Mouse (Mus musculus) thymus, postnatal 0 days (tissue): ENCODE results near the gene Gnai2. TPM values are rescaled to one million over a fixed set of nuclear protein-coding genes. Genes with fewer than 3 reads are reported as not detected.

Experiments used
- DNase-seq: peaks from one replicate; pipeline ENCODE4 v3.0.0-alpha.2; 2015; ENCODE audit warnings: low spot score
- polyA plus RNA-seq: library from polyadenylated mRNA; unstranded; fragments of >200 nt; fragmentation: Nextera tagmentation; extraction: Ambion mirVana; gene quantifications from 2 replicates; pipeline ENCODE4 v1.2.1, GENCODE M21; 2015

The Gnai2 gene
- polyA plus RNA-seq: 466 and 479 TPM in 2 replicates

DNA sequence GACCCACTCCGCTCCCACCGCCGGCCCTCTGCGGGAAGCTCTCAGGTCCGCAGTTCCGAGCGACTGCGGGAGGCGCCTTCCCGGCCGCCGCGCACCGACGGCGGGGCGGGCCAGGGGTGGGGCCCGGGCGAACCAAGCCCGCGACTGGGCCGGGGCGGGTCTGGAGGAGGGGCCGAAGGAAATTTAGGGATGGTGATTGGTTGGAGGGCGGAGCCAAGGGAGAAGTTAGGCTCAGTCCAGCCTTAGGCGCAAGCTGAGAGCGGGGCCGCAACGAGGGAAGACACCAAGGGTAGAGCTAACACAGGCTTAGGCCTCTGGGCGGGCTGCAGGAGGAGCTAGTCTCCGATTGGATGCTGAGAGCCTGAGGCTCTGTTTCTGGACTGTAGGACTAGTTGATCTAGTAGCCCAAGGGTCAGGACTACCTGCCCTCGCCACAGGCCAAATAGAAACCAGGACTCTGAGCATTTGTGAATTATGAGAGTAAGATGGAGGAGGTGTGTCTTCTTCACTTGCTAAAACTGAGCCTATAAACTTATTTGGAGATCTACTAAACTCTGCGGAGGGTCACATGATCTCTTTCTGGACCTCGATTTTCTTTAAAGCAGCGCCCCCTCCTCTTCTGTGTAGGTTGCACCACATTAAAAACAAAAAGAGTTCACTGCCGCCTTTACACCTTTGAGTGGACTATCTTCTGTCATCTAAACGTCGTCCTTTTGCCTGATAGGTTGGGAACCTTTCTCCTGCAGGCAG lies at the start of gene Gnai2:
Gene Gnai2, minus strand, starts transcription at position 89 of the 750 bp plus-strand sequence.
- DNase-seq: peak; percentile 93

DNA sequence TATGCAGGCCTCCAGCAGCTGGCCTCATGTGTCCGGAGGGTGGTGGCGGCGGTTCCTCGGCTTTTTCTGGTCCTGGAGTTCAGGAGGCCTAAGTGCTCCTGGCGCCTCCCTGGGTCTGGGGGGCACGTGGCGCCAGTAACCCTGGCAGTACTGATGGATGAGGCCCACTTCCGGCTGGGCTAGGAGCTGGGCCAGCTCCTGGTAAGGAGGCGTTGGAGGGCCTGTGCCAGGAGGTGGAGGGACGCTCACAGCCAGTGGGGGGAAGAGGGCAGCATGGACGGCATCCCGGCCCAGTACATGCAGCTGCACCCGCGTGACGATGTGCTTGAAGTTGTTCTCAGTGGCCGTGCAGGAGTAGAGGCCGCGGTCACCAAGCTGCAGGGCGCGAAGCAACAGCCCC lies 47.2 kb upstream of the Gnai2 start:
- no peak for DNase-seq

DNA sequence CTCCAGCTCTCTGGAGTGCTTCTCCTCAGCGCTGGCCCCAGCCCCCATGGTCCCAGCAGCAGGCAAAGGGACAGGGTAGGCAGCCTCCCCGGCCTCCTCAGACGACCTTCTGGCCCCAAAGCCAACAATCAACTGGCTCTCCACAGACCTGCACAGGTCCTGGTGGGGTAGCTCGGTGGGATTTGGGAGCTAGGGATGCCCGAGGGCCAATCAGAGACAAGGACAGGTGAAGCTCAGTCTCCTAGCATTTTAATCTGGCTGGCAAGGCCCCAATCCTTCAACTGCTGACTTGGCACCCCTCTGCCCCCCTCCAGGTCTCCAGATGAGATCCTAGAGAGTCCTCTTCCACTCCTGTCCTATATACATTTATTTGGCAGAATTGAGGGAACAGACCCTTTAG lies 44.3 kb upstream of the Gnai2 start, which contains the start of gene Gnat1:
Gene Gnat1, minus strand, starts transcription at position 212 of the 400 bp plus-strand sequence.
- DNase-seq: no peak

DNA sequence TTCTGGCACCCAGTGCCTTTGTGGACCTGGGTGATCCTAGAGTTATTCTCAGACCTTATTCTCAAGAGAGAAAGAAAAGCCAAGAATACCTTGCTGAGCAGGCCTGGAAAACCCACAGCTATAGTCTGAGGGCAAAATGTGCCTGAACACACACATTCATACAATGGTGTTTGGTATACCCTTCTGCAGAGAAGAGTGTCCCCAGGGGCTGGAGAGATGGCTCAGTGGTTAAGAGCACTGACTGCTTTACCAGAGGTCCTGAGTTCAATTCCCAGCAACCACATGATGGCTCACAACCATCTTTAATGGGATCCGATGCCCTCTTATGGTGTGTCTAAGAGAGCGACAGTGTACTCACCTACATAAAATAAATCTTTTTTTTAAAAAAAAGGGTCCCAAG lies 43.7 kb upstream of the Gnai2 start:
- DNase-seq: no peak

DNA sequence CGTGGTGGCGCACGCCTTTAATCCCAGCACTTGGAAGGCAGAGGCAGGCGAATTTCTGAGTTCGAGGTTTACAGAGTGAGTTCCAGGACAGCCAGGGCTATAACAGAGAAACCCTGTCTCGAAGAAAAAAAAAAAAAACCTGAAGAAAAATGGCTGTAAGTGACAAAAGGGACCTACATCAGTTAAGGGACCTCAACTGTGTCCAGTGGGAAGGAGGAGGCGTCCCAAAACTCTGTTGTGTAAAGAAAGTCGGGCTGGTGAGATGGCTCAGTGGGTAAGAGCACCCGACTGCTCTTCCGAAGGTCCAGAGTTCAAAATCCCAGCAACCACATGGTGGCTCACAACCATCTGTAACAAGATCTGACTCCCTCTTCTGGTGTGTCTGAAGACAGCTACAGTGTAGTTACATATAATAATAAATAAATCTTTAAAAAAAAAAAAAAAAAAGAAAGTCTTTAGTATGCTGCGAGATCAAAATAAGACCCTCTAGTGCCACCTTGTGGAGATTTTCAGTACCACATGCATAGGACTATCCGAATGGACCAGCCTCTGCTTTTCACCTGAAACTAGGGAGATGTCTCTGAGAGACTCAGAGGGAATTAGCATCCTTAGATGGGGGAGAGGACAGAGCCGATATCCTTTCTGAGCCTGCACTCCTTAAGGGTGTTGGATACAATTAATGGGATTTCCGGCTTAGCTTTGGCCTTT lies 42.8 kb upstream of the Gnai2 start:
- peak; percentile 83 for DNase-seq

DNA sequence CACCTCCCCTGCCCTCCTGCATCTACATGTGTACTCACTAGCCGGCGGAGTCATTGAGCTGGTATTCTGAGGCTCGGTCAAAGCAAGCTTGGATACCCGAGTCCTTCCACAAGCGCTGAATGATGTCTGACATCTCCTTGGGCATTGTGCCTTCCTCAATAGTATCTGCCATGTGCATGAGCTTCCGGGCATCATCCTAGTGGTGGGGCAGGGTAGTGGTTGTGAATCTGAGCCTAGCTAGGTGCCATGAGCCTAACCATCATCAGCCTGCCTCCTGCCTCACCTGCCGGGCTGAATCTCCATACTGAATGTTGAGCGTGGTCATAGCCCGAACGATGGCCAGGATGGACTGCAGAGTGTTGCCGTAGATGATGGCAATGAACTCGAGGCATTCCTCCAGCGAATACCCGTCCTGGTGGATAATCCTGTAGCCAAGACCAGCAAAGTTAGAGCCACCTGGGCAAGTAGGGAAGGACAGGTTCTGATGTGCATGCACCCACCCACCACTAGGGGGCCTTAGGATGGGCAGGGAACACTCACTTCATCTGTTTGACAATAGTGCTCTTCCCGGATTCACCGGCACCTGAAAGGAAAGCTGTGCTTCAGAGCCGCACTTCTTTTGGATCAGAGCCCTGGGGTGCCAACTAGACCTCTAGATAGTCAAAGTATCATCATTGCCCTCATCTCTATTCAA lies 42.1 kb upstream of the Gnai2 start:
- DNase-seq: peak; percentile 61

DNA sequence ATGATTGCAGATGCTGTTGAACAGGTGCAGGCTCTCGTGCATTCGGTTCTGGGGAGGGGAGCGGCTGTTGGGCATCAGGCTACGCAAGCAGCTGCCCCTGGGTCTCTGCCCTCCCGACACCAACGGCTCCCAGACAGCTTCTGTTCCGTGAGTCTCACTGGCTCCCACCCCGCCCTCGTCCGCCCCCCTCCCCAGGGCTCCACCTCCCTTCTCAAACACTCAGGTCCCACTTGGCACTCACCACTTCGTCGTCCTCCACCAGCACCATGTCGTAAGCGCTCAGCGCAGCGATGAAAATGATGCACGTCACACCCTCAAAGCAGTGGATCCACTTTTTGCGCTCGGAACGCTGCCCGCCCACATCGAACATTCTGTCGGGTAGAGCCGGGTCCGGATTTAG lies 41.1 kb upstream of the Gnai2 start:
- no peak for DNase-seq

DNA sequence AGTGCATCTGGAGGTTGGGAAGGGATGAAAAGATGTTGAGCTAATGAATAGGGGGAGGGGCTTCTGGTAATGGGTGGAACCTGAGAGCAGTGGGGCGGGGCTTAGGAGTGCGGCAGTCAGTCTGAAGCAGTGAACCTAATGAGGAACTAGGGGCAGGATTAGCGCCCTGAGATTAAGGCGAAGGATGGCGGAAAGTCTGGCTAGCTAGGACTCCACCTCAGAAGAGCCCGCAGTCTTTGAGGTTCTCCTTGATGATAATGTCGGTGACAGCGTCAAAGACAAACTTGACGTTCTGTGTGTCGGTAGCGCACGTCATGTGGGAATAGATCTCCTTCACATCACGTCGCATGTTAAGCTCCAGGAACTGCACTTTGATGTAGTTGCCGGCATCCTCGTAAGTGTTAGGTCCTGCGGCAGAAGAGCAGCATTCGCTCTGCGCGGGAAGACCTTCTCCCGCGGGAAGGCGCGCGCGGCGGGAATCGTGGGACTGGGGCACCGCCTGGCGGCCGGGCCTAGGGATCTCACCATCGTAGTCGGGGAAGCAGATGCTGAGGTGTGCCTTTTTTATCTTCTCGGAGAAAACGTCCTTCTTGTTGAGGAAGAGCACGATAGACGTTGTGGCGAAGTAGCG lies 40.6 kb upstream of the Gnai2 start:
- DNase-seq: peak; percentile 54

DNA sequence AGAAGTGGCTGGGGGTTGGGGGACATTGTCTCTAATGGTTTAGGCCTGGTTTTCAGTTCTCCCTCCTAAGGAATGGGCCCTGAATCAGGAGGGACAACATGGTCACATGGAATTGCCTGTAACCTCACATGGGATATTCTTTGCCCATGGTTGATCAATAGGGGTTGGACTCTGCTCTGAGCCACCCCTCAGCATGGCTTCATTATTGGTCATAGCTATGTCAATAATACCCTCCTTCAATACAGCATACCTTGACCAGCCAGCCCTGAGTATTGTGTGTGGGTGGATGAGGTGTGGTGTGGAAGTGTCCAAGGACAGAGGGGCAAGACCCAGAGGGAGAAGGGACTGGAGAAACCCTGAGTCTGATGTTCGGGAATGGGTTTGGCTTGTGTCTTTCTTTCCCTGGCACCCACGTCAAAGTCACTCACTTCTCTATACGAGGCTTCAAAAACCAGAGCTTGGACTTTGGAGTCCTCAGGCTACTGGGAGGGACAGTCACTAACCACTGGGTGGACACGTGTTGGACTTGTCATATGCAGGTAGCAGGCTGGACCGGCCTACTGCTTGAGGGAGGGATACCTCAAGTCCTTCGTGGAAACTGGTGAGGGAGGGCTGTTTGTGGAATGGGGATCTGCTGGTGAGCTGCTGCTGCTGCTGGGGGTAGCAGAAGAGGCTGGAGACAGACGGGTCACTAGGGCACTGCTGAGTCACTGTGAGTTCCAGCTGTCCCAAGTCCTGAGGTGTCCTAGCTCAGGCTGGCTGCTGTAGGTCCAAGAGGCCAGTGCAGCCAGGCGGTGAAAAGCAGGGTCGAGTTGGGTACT lies 39.7 kb upstream of the Gnai2 start:
- DNase-seq: no peak

DNA sequence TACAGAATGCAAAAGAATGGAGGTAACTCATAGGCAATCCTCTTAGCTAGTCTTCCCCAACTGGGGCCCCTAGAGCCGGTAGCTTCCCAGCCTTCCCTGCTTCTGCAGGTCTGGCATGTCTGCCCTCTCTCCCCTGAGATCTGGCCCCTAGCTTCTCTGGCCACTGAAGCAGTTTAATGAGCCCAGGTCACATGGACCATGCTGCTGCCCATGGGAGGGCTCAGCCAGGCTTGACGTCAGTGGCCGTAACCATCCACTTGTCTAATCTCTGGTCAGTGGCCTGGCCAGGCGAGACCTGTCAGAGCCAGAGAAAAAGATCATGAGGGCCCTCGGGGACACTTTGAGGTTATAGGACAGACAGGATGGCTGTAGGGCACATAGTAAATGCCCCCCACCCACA lies 35.1 kb upstream of the Gnai2 start:
- no peak for DNase-seq

DNA sequence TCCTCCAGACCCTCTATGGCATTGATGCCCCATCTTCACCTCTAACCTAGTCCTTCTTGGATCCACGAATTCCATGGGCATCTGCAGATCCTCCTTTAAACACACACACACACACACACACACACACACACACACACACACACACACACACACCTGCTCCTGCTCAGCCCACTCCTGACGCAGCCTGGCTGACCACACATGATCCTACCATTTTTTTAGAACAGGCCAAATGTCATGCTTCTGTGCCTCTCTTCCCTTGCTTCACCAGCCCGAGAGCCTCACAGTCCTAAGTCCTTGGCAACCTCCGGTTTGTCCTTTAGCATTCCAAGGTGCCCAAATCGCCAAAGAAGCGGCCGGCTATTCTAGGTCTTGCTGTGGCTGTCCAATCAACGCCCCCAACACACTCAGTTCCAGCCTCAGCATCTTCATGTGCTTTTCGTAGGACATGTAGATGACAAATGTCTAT lies 34.3 kb upstream of the Gnai2 start, which contains the start of gene Slc38a3:
Gene Slc38a3, minus strand, starts transcription at position 51 of the 466 bp plus-strand sequence.
- no peak for DNase-seq

DNA sequence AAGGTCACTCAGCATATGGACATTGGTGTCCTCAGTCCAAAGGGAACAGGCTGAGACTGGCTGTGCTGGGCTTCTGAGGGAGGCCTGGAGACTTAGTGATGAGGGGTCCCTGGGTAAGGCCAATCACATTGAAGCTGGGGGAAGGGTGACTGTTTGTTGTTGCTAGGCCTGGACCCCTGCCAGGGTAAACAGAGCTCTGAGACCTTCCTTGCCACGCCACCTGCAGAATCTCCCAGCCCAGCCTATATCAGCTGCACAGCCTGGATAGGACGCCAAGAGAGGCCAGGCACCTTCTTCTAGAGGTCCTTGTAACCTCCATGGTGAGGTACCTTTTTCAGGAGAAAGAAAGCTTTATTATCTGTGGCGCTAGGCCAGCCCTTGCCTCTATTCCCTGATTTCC lies 33.7 kb upstream of the Gnai2 start:
- no peak for DNase-seq

DNA sequence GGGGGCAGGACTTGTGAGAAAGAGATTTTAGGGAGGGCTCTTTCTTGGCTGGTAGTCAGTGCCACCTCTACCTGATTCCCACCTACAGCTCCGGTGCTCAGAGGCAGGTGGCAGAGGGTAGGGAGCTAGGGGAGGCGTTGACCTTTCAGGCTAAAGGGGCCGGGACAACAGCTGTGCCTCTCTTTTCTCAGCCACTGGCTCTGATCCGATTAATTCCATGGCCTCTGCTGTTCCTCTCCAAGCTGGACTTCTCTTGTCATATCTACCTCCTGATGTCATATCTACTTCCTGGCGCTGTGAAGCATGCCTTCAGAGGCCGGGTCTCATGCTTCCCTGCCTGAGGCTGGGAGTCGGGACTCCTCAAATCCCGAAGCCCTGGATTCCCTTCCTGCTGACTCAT lies 32.8 kb upstream of the Gnai2 start:
- DNase-seq: no peak

DNA sequence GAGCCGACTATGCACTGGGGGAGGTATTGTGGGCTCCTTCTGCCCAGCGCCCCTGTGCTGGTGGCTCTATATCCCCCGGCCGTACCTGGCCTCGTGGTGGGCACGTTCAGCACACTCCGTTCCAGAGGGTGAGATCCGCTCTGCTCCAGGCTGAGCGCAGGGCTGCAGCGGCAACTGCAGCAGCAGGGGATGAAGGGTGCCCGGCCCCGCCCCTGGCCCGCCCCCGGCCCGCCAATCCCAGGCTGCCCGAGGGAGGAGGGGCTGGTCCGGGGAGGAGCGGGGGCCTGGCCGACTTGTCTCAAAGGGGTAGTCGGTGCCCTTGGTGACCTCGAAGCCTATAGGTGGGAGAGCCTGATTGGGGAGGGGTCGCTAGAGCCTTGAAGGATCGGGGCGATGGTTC lies 32.1 kb upstream of the Gnai2 start:
- DNase-seq: peak; percentile 27

DNA sequence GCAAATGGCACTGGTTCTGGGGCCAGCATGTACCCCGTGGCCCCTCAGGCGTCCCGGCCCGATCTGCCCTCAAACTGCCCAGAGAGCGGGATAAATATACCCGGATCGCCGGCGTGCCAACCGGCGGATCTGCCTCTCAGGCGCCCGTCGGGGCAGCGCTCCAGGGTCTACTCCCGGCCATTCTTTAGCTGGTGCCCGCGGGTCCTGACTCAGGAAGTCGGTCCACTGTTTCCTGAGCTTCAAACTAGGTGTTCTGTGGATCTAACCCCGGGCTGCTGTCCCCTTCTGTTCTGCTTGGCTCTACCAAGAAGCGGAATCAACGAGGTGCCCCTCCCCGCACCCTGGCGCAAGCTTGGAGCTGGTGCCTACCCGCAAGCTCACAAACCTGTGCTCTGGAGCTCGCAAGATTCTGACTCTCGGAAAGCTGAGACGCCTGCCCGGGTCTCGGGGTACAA lies 31.6 kb upstream of the Gnai2 start:
- no peak for DNase-seq

DNA sequence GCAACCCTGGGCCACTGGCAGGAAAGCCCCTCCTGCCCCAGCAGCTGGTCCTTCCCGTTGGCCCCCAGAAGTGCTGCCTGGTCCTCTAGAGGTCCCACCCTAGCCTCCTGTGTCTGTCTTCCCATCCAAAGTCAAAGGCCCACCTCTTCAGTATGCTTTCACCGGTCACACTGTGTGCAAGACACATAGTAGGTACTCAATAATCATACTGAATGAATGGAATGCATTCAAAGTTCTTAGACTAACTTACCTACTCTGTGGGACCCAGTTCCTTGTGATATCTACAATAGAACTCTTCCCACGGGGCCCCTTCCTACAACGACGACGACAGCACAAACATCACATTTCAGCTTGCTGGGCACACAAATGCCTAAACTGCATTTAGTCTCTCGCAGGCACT lies 30.1 kb upstream of the Gnai2 start:
- DNase-seq: no peak

DNA sequence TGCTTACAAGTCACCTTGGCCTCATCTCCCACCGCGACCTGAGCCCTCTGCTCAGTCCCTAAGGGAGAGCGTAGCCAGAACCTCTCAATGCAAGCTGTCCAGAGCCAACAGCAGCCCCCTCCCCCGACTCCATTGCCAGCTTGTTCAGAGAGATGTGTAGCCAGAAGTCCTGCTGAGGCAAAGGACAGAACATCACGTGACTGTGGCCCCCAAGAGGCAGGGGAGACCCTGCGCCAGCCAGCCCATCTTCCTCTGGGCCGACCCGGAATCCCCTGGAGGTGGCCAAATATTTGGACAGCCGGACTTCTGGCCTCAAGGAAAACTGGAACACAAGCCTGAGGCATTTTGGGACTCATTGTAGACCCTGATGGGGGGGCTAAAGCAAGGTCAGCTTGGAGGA lies 28.4 kb upstream of the Gnai2 start:
- DNase-seq: no peak

DNA sequence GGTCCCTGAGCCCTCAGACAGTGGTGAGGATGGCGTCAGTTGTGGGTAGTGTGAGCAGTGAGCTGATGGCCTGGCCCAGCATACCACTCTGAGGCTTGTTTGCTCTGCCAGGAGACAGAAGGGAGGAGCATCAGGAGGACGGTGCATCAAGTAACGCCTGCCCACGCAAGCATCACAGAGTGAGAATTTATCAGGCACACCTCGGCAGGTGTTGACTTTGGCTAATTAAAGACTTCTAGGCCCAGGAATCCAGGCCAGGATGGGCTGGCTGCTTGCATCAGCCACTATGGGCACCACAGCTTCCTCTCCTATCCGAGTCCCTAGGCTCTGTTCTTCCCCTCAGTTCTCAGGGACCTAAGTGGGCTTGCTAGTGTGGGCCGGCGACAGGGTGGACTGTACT lies 27.2 kb upstream of the Gnai2 start:
- no peak for DNase-seq

DNA sequence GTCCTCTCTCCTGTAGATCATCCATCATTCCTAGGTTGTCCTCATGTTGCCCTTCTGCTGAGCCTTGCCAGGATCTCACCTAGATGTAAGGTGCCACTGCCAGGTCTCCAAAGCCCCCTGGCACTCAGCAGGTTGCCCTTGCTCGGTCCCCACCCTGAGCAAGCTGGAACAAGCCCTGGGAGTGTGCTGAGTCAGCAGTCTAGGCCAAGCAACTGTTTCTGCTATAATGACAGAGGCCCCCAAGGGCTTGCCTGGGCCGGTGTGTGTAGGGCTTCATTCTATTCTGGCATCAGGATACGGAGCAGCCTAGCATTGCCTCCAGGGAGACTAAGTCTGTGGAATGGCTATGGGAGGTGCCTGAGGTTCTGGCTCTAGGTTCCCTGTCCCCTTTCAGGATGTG lies 25.6 kb upstream of the Gnai2 start:
- DNase-seq: no peak

DNA sequence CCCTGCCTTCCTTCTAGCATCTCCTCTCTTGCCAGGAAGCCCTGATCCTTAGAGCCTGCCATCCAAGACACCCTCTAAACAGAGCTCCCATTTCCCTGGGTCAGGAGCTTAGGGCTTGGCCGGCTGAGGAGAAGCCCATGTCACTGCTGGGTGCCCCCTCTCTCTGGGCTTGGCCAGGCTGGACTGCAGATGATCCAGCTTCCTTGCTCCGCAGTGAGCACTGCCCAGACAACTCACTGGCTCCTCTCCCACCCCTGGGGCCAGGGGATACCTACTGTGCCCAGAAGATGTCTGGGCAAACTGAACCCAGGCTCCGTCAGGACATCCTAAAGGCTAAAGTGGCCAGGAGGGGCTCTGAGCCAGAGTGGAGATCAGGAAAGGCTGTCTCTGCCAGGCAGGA lies 24.8 kb upstream of the Gnai2 start:
- no peak for DNase-seq

DNA sequence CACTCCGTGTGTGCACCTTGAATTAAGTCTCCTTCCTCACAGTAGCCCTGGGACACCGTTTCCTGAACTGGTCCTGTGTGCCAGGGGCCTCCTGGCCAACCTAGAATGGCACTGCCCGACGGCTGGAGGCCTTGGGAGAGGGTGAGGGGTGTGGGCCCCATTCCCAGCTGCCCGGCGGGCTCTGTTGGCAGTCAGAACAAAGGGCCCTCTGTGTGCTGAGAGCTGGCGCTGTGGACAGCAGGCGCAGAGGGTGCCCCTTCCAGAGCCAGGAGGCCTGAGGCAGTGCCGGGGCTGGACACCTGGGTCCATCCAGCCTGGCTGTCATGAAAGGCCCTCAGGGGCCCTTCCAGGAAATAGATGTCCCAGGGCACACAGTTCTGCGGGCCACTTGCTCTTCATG lies 24.4 kb upstream of the Gnai2 start:
- DNase-seq: no peak
